Mouse (Mus musculus): ENCODE measurements at regions not wholly inside any gene's neighbourhood (a gene's known extent, or its start where the extent isn't known, plus 50 kb on each side); places are given as distances from the start of the nearest gene placed in this dataset.

DNA sequence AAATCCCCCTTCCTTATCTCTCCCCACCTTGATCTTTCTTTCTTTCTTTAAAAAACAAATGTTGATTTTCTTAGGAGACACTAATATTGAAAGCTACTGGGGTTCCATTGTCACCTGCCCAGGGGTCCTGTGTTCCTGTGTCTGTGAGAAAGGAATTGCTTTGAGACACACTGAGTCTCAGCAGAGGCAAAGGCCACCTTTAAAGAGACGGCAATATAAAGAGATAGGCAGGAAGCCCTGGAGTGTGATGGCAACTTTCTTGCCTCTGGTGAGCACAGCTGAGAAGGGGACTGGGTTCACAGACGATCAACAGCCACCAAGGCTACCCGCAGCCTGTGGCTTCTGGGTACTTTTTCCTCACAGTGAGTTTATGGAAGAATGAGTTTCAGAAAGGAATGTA is 855.8 kb downstream of the Galc start:
- no peaks in the 10 kb centered on the region for H3K27me3 ChIP-seq (ENCODE audit: control insufficient read depth, insufficient read depth, low read length)
- no peak overlapping the region for H3K4me3 ChIP-seq (ENCODE audit: low read depth, low read length)
- no peak for DNase-seq (ENCODE audit: low spot score)
- H3K9ac ChIP-seq (replicated peaks; ENCODE audit: low read length) = no peak overlapping the region
- no peaks in the 10 kb centered on the region for H3K4me1 ChIP-seq (ENCODE audit: control insufficient read depth, insufficient read depth, low read length)
- 10% methylated on average over 3 of the region's 3 CpGs for WGBS
- no peak overlapping the region for H3K27ac ChIP-seq (replicated peaks; ENCODE audit: low read depth, low read length)
- no peak for ATAC-seq (replicated peaks; ENCODE audit: insufficient number of reproducible peaks, low FRiP score, low TSS enrichment, low read depth)
- no peaks in the 10 kb centered on the region for H3K36me3 ChIP-seq (replicated peaks; ENCODE audit: control insufficient read depth, insufficient read depth, low read depth, low read length)
- no peak overlapping the region for H3K4me2 ChIP-seq (ENCODE audit: low read depth, low read length)
- no peaks in the 10 kb centered on the region for H3K9me3 ChIP-seq (replicated peaks; ENCODE audit: control insufficient read depth, low read length)

DNA sequence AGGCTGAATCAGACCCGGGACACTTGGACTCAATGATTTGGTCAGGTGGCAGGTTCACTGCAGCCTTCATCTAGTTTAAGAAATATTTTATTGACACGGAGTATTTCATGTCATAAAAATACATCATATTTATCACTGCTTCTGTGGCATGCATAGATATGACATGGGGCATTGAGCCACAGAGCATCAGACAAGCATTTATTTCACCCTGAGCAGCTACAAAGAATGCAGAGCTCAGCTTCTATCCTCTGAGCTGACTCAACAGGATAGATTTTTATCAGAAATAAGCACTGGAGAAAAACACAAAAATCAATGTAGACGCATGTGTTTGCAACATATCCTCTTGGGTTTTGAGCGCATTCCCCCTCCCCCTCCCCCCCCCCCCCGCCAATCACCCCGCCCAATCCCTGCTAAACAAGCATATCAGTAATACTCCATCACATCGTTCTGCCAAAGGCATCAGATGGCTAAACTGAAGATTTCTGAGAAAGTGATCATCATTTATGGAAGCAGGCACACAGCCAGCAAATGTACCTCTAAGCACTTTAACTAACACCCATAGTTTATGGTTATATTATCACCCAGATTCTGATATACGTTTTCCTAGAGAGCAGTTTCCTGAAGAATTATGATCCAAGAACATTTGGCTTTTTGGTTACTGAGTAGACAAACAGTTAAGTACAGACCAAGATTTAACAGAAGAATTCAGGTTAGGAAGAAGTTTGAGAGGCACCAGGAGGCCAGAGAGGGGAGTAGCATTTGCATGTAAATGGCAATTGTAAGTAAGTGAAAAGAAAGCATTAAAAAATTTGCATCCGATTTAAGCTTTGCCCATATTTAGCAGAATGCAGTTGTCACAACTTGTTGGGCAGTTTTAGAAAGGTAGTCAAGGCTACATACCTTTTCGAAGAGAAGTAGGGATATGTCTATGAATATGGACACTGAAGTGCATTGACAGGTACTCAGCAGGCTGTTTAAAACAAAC is 856.6 kb downstream of the Galc start:
- no peak overlapping the region for H3K27ac ChIP-seq (replicated peaks; ENCODE audit: low read depth, low read length)
- no peak overlapping the region for H3K4me3 ChIP-seq (ENCODE audit: low read depth, low read length)
- no peak overlapping the region for H3K9ac ChIP-seq (replicated peaks; ENCODE audit: low read length)
- DNase-seq (ENCODE audit: low spot score) (no peak), ATAC-seq (replicated peaks; ENCODE audit: insufficient number of reproducible peaks, low FRiP score, low TSS enrichment, low read depth) (no peak)
- H3K4me2 ChIP-seq (ENCODE audit: low read depth, low read length) = no peak overlapping the region
- WGBS = 28% methylated on average over 9 of the region's 10 CpGs
- H3K36me3 ChIP-seq (replicated peaks; ENCODE audit: control insufficient read depth, insufficient read depth, low read depth, low read length) = no peaks in the 10 kb centered on the region
- no peaks in the 10 kb centered on the region for H3K4me1 ChIP-seq (ENCODE audit: control insufficient read depth, insufficient read depth, low read length)
- H3K9me3 ChIP-seq (replicated peaks; ENCODE audit: control insufficient read depth, low read length) = no peaks in the 10 kb centered on the region
- H3K27me3 ChIP-seq (ENCODE audit: control insufficient read depth, insufficient read depth, low read length) = no peaks in the 10 kb centered on the region

DNA sequence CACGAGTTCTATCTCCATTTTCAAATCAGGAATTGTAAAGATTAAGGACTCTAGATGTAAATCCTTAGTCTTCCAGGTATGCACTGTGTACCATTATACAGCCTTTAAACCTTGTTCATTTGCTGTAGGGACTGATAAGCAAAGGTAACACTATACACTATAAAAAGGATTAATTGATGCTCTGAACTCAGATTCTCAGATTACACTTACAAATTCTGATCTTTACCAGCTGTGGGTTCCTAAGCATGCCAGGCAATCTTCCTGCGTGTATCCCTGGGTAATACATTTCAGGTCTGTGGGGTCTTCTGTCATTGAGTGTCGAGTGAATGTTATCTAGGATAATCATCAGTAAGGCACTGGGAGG is 860.7 kb downstream of the Galc start:
- Histone ChIP-seq H3K27me3 (ENCODE audit: control insufficient read depth, insufficient read depth, low read length) (no peaks in the 10 kb centered on the region), H3K27ac (replicated peaks; ENCODE audit: low read depth, low read length) (no peak overlapping the region), H3K36me3 (replicated peaks; ENCODE audit: control insufficient read depth, insufficient read depth, low read depth, low read length) (no peaks in the 10 kb centered on the region), H3K4me3 (ENCODE audit: low read depth, low read length) (no peak overlapping the region), H3K4me1 (ENCODE audit: control insufficient read depth, insufficient read depth, low read length) (no peaks in the 10 kb centered on the region), H3K9me3 (replicated peaks; ENCODE audit: control insufficient read depth, low read length) (no peaks in the 10 kb centered on the region), H3K4me2 (ENCODE audit: low read depth, low read length) (no peak overlapping the region), H3K9ac (replicated peaks; ENCODE audit: low read length) (no peak overlapping the region)
- no peak for DNase-seq (ENCODE audit: low spot score)
- ATAC-seq (replicated peaks; ENCODE audit: insufficient number of reproducible peaks, low FRiP score, low TSS enrichment, low read depth) = no peak
- WGBS = 49% methylated on average over 3 of the region's 3 CpGs

DNA sequence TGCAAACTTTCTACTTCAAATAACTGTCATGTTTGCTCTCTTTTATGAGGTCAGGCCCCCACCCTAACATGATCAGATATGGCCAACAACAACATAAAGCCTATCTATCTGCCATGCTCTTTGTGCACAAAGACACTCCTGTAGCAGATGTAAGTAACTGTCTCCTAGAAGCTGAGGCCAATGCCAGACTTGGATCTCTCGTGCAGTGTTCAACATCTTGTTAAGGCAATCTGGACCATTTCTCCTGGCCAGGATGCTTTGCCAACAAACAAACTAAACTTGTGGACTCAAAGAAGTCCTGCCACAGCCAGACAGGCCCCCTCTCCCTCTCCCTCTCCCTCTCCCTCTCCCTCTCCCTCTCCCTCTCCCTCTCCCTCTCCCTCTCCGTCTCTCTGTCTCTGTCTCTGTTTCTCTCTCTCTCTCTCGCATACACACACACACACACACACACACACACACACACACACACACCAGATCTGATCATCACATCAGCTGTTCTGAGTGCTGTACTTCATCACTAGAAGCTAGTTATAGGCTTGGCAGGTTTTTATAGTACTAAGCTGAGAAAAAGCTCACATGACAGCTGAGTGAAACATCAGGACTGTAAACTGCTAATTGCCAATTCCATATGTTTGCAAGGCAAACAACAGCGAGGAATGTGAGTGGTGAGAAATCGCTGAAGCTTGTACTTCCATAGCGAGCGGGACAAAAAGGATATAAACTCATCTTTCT is 861.2 kb downstream of the Galc start:
- Histone ChIP-seq H3K4me3 (ENCODE audit: low read depth, low read length) (no peak overlapping the region), H3K9me3 (replicated peaks; ENCODE audit: control insufficient read depth, low read length) (no peaks in the 10 kb centered on the region), H3K4me1 (ENCODE audit: control insufficient read depth, insufficient read depth, low read length) (no peaks in the 10 kb centered on the region), H3K9ac (replicated peaks; ENCODE audit: low read length) (no peak overlapping the region), H3K36me3 (replicated peaks; ENCODE audit: control insufficient read depth, insufficient read depth, low read depth, low read length) (no peaks in the 10 kb centered on the region), H3K27me3 (ENCODE audit: control insufficient read depth, insufficient read depth, low read length) (no peaks in the 10 kb centered on the region), H3K4me2 (ENCODE audit: low read depth, low read length) (no peak overlapping the region), H3K27ac (replicated peaks; ENCODE audit: low read depth, low read length) (no peak overlapping the region)
- ATAC-seq (replicated peaks; ENCODE audit: insufficient number of reproducible peaks, low FRiP score, low TSS enrichment, low read depth) = no peak
- WGBS = 79% methylated on average over 5 of the region's 7 CpGs
- no peak for DNase-seq (ENCODE audit: low spot score)

DNA sequence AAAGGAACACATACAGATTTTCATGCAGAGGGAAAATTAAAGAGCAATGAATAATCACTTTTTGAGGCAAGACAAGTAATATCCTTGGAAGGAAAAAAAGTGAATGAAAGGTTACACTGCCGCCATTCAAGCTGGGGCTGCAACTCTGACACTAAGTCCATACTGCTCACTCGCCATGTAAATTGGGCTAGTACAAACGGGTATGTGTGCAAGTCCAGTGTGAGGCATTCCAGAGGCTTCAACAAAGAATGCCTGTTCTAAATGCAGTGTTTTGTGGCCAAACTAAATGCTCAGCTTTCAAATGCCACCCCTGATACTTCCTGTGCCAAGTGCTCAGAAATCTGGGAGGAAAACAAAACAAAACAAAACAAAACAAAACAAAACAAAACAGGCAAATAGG is 897.5 kb downstream of the Galc start:
- Histone ChIP-seq H3K9me3 (replicated peaks; ENCODE audit: control insufficient read depth, low read length) (no peaks in the 10 kb centered on the region), H3K27me3 (ENCODE audit: control insufficient read depth, insufficient read depth, low read length) (no peaks in the 10 kb centered on the region), H3K4me3 (ENCODE audit: low read depth, low read length) (no peak overlapping the region), H3K27ac (replicated peaks; ENCODE audit: low read depth, low read length) (no peak overlapping the region), H3K9ac (replicated peaks; ENCODE audit: low read length) (no peak overlapping the region), H3K4me1 (ENCODE audit: control insufficient read depth, insufficient read depth, low read length) (no peaks in the 10 kb centered on the region), H3K36me3 (replicated peaks; ENCODE audit: control insufficient read depth, insufficient read depth, low read depth, low read length) (no peaks in the 10 kb centered on the region), H3K4me2 (ENCODE audit: low read depth, low read length) (no peak overlapping the region)
- no peak for ATAC-seq (replicated peaks; ENCODE audit: insufficient number of reproducible peaks, low FRiP score, low TSS enrichment, low read depth)
- WGBS = 26% methylated on average over 3 of the region's 3 CpGs
- DNase-seq (ENCODE audit: low spot score) = no peak

DNA sequence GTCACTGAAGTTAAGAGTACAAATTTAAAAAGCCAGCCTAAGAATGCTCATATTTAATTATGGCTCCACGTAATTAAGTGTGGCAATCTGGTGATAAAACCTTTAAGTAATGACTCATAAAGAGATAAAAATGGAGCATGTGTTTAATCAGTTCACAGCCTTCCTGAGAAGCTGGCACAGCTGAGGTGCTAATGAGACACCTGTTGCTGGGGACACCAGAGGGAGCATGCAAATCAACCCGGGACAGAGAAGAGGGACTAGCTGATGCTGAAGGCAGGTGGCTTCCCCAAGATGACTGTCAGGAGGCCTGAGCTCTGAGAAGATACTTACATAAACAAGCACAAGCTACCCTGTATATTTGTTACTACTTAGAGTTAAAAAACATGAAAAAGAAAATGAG is 898.6 kb downstream of the Galc start:
- ATAC-seq (replicated peaks; ENCODE audit: insufficient number of reproducible peaks, low FRiP score, low TSS enrichment, low read depth) = no peak
- no peak overlapping the region for H3K4me3 ChIP-seq (ENCODE audit: low read depth, low read length)
- 29% methylated on average over 2 of the region's 2 CpGs for WGBS
- DNase-seq (ENCODE audit: low spot score) = no peak
- no peak overlapping the region for H3K9ac ChIP-seq (replicated peaks; ENCODE audit: low read length)
- H3K27ac ChIP-seq (replicated peaks; ENCODE audit: low read depth, low read length) = no peak overlapping the region
- H3K36me3 ChIP-seq (replicated peaks; ENCODE audit: control insufficient read depth, insufficient read depth, low read depth, low read length) = no peaks in the 10 kb centered on the region
- H3K4me2 ChIP-seq (ENCODE audit: low read depth, low read length) = no peak overlapping the region
- H3K4me1 ChIP-seq (ENCODE audit: control insufficient read depth, insufficient read depth, low read length) = no peaks in the 10 kb centered on the region
- no peaks in the 10 kb centered on the region for H3K27me3 ChIP-seq (ENCODE audit: control insufficient read depth, insufficient read depth, low read length)
- no peaks in the 10 kb centered on the region for H3K9me3 ChIP-seq (replicated peaks; ENCODE audit: control insufficient read depth, low read length)

DNA sequence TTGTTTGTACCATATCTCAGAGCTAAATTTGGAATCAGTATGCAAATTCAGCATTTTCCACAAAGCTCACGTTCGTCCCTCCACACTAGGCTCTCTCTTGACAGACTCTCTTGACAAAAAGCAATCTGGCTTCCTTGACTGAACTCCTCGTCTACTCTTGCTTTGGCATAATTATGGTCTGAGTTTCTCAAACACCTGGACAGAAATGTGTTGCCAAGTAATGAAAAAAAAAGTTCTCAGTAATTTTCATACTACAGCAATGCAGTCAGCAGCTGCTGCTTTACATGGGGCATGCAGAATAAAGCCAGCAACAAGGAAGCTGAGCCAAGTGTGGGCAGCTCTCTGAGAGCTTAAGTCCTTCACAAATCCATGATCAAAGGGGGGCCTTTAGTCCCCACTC is 932.7 kb downstream of the Galc start:
- H3K36me3 ChIP-seq (replicated peaks; ENCODE audit: control insufficient read depth, insufficient read depth, low read depth, low read length) = no peaks in the 10 kb centered on the region
- no peak for ATAC-seq (replicated peaks; ENCODE audit: insufficient number of reproducible peaks, low FRiP score, low TSS enrichment, low read depth)

More for the DNA sequence above, 932.7 kb downstream of the Galc start:
- Histone ChIP-seq H3K4me2 (ENCODE audit: low read depth, low read length) (no peak overlapping the region), H3K9me3 (replicated peaks; ENCODE audit: control insufficient read depth, low read length) (no peaks in the 10 kb centered on the region), H3K27me3 (ENCODE audit: control insufficient read depth, insufficient read depth, low read length) (no peaks in the 10 kb centered on the region), H3K9ac (replicated peaks; ENCODE audit: low read length) (no peak overlapping the region), H3K4me1 (ENCODE audit: control insufficient read depth, insufficient read depth, low read length) (no peaks in the 10 kb centered on the region), H3K27ac (replicated peaks; ENCODE audit: low read depth, low read length) (no peak overlapping the region), H3K4me3 (ENCODE audit: low read depth, low read length) (no peak overlapping the region)
- DNase-seq (ENCODE audit: low spot score) = no peak
- 70% methylated on average over 3 of the region's 3 CpGs for WGBS

Data from embryonic facial prominence, embryonic 11.5 days (tissue).